Mouse (Mus musculus) forelimb bud, embryonic 11.5 days (tissue): Measurements from ENCODE around the gene Hnrnph3.
A peak's percentile ranks its signal among the peaks of the same experiment; 100 is the strongest.
"Not testable (repeated sequence)": the region's sequence is repeated elsewhere in the genome, so short reads cannot be mapped to it uniquely, and the experiment has no call there.

ENCODE experiments used
- DNase-seq: peaks from one replicate; pipeline ENCODE4 v3.0.0-alpha.2; 2012; ENCODE audit warnings: low read depth, low spot score

The Hnrnph3 gene

GRCm38 (mm10) chr10:63023749-63024579 is at the start of gene Hnrnph3, which contains the start of gene Pbld2:
TSS of gene Hnrnph3 (minus strand) at chr10:63024217.
TSS of gene Pbld2 (plus strand) at chr10:63024315.
- DNase-seq = peak; percentile 99

GRCm38 (mm10) chr10:63065988-63066387 is 42.0 kb upstream of the Hnrnph3 start:
- peak; percentile 67 for DNase-seq

GRCm38 (mm10) chr10:63065561-63065960 is 41.5 kb upstream of the Hnrnph3 start:
- DNase-seq = no peak

- no peak for DNase-seq
Observed at GRCm38 (mm10) chr10:63064516-63064915, 40.5 kb upstream of the Hnrnph3 start.

- DNase-seq = no peak
Observed at GRCm38 (mm10) chr10:63063365-63063764, 39.3 kb upstream of the Hnrnph3 start.

GRCm38 (mm10) chr10:63062696-63063095 is 38.7 kb upstream of the Hnrnph3 start:
- DNase-seq = no peak

GRCm38 (mm10) chr10:63061266-63061665 is 37.2 kb upstream of the Hnrnph3 start:
- no peak for DNase-seq

- no peak for DNase-seq
Observed at GRCm38 (mm10) chr10:63060406-63060805, 36.4 kb upstream of the Hnrnph3 start.

- no peak for DNase-seq
Observed at GRCm38 (mm10) chr10:63059862-63060261, 35.8 kb upstream of the Hnrnph3 start, which contains the start of gene Pbld1. TSS of gene Pbld1 (plus strand) at chr10:63060162.

- DNase-seq = no peak
Observed at GRCm38 (mm10) chr10:63056966-63057750, 33.1 kb upstream of the Hnrnph3 start.

- no peak for DNase-seq
Observed at GRCm38 (mm10) chr10:63054586-63054985, 30.6 kb upstream of the Hnrnph3 start.

- not testable (repeated sequence) for DNase-seq
Observed at GRCm38 (mm10) chr10:63054071-63054470, 30.1 kb upstream of the Hnrnph3 start.

- no peak for DNase-seq
Observed at GRCm38 (mm10) chr10:63053007-63053406, 29.0 kb upstream of the Hnrnph3 start.

- no peak for DNase-seq
Observed at GRCm38 (mm10) chr10:63052011-63052410, 28.0 kb upstream of the Hnrnph3 start.

GRCm38 (mm10) chr10:63051267-63051666 is 27.2 kb upstream of the Hnrnph3 start:
- no peak for DNase-seq

GRCm38 (mm10) chr10:63049106-63049505 is 25.1 kb upstream of the Hnrnph3 start:
- DNase-seq = no peak

- DNase-seq = no peak
Observed at GRCm38 (mm10) chr10:63047751-63048150, 23.7 kb upstream of the Hnrnph3 start.

- DNase-seq = no peak
Observed at GRCm38 (mm10) chr10:63043154-63043553, 19.1 kb upstream of the Hnrnph3 start.

GRCm38 (mm10) chr10:63039867-63040628 is 16.0 kb upstream of the Hnrnph3 start:
- DNase-seq = no peak

GRCm38 (mm10) chr10:63038571-63039320 is 14.7 kb upstream of the Hnrnph3 start:
- no peak for DNase-seq

GRCm38 (mm10) chr10:63032956-63033355 is 8.9 kb upstream of the Hnrnph3 start:
- no peak for DNase-seq
